Mouse (Mus musculus) embryonic facial prominence, embryonic 14.5 days (tissue): Measurements from ENCODE around the gene Nme4. TPM values are rescaled to one million over a fixed set of nuclear protein-coding genes. Genes with fewer than 3 reads are reported as not detected.
A peak's percentile ranks its signal among the peaks of the same experiment; 100 is the strongest.

Source experiments
- ATAC-seq: fragments of 200-750 bp; cut with Nextera tagmentation; 2 replicates; pipeline ENCODE4 v1.8.0; 2017; ENCODE audit warnings: low read depth, moderate number of reproducible peaks, moderate TSS enrichment
- DNase-seq: peaks from one replicate; pipeline ENCODE4 v3.0.0-alpha.2; 2015; ENCODE audit warnings: low spot score
- H3K27ac ChIP-seq: fragments of 300-500 bp; sonication (generic); replicated peaks from 2 replicates; pipeline ENCODE4 v1.5.1; 2014; ENCODE audit warnings: low read depth, mild to moderate bottlenecking, low read length, moderate library complexity
- H3K27me3 ChIP-seq: fragments of 300-500 bp; sonication (generic); replicated peaks from 2 replicates; pipeline ENCODE4 v1.6.1; 2014; ENCODE audit warnings: low read length; ENCODE audit not compliant: control insufficient read depth, insufficient read depth
- H3K36me3 ChIP-seq: fragments of 300-500 bp; sonication (generic); 2 replicates; pipeline ENCODE4 v1.6.1; 2014; ENCODE audit warnings: low read length, mixed read lengths; ENCODE audit not compliant: control insufficient read depth, insufficient read depth
- H3K4me1 ChIP-seq: fragments of 300-500 bp; sonication (generic); 2 replicates; pipeline ENCODE4 v1.6.1; 2014; ENCODE audit warnings: antibody characterized with exemption, low read length; ENCODE audit not compliant: control insufficient read depth, insufficient read depth
- H3K4me2 ChIP-seq: fragments of 300-500 bp; sonication (generic); 2 replicates; pipeline ENCODE4 v1.6.1; 2014; ENCODE audit warnings: low read depth, mild to moderate bottlenecking, low read length, moderate library complexity, mixed read lengths
- H3K4me3 ChIP-seq: fragments of 300-500 bp; sonication (generic); 2 replicates; pipeline ENCODE4 v1.5.1; 2014; ENCODE audit warnings: low read depth, mild to moderate bottlenecking, low read length
- H3K9ac ChIP-seq: fragments of 300-500 bp; sonication (generic); 2 replicates; pipeline ENCODE4 v1.6.1; 2014; ENCODE audit warnings: low read depth, mild to moderate bottlenecking, low read length, moderate library complexity, mixed read lengths
- H3K9me3 ChIP-seq: fragments of 300-500 bp; sonication (generic); 2 replicates; pipeline ENCODE4 v1.6.1; 2016; ENCODE audit warnings: low read length; ENCODE audit not compliant: control insufficient read depth
- WGBS: fragments of 180-500 bp; shearing (Covaris S2); extraction: QIAGEN DNeasy Blood & Tissue Kit; methylation state at CpG from one replicate; pipeline ENCODE4 v1.1.7; 2014; 5-methylcytosine and 5-hydroxymethylcytosine counted together
- polyA plus RNA-seq: library from polyadenylated mRNA; unstranded; fragments of >200 nt; fragmentation: Nextera tagmentation; extraction: Ambion mirVana; gene quantifications from 2 replicates; pipeline ENCODE4 v1.2.1, GENCODE M21; 2014

The Nme4 gene
- polyA plus RNA-seq, 1 experiment from 2014 or later: 77.2 TPM

GRCm38 (mm10) chr17:26131062-26131732 lies 35.8 kb upstream of the Nme4 start:
- no peak for DNase-seq
- 86% methylated on average over 17 of the region's 18 CpGs for WGBS
- no peaks in the 10 kb centered on the region for H3K4me1 ChIP-seq
- no peak overlapping the region for H3K4me3 ChIP-seq
- H3K9ac ChIP-seq: no peak overlapping the region
- no peaks in the 10 kb centered on the region for H3K9me3 ChIP-seq
- H3K4me2 ChIP-seq: no peak overlapping the region
- peaks cover 57% of the 10 kb centered on the region for H3K36me3 ChIP-seq
- H3K27ac ChIP-seq: no peak overlapping the region
- no peaks in the 10 kb centered on the region for H3K27me3 ChIP-seq
- ATAC-seq: no peak

DNA sequence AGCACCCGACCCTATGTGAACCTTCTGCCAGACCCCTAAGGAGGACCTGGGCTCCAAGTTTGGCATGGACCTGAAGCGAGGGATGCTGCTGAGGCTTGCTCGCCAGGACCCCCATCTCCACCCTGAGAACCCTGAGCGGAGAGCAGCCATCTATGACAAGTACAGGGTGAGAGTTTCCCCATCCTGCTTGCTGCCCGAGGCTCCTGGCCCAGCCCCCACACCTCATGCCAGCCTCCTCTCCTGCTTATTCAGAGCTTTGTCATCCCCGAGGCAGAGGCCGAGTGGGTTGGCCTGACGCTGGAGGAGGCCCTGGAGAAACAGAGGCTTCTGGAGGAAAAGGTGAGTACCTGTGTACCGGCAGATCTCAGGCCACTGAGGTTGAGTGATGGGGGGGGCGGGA lies 29.8 kb upstream of the Nme4 start:
- Histone ChIP-seq H3K9ac (no peak overlapping the region), H3K4me3 (no peak overlapping the region), H3K27ac (no peak overlapping the region), H3K27me3 (no peaks in the 10 kb centered on the region), H3K4me1 (peaks cover 8% of the 10 kb centered on the region), H3K36me3 (peaks cover 47% of the 10 kb centered on the region), H3K4me2 (no peak overlapping the region), H3K9me3 (no peaks in the 10 kb centered on the region)
- 90% methylated on average over 9 of the region's 10 CpGs for WGBS
- DNase-seq (no peak), ATAC-seq (no peak)

DNA sequence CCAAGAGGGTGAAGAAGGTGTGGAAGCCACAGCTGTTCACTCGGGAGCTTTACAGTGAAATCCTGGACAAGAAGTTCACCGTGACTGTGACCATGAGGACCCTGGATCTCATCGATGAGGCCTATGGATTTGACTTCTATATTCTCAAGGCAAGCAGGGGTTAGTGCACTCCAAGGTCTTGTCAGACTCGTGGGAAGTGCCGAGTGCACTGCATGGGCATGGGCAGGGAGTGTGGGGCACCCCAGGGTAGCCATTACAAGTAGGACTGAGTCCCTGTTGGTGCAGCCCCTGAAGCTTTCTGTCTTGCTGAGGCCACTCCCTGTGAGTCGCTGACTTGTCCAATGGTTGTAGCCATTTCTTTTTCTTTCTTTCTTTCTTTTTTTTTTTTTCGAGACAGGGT lies 29.2 kb upstream of the Nme4 start:
- WGBS: 82% methylated on average over 7 of the region's 7 CpGs

DNA sequence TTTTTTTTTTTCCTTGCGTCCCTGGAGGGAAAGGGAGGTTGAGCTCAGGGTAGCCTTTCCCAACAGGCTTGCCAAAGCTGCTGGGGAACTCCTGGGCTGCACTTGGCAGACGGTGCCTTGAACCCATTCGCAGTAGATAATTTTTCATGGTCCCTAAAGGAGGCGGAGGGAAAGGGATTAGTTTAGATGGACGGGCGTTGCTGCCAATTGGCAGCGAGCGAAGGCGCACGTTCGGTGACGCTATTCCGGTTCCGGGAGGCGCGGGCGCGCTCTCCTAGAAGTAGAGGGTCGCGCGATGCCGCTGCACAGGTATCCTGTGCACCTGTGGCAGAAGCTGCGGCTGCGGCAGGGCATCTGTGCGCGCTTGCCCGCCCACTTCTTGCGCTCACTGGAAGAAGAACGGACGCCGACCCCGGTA lies 27.9 kb upstream of the Nme4 start, which contains the start of gene Mrpl28:
Gene Mrpl28, plus strand, starts transcription at position 234 of the 418 bp plus-strand sequence.
- WGBS: under 1% methylated on average over 32 of the region's 32 CpGs
- DNase-seq (peak; percentile 99), ATAC-seq (peak; percentile 95)
- Histone ChIP-seq H3K9ac (peak within 1 kb of the TSS; percentile 72), H3K27ac (no peak within 1 kb of the TSS; the same call in 1 of the 2 replicates), H3K27me3 (no peaks in the 10 kb centered on the region; the same call in 1 of the 2 replicates), H3K9me3 (no peaks in the 10 kb centered on the region), H3K4me3 (peak within 1 kb of the TSS; percentile 77), H3K4me1 (peaks cover 8% of the 10 kb centered on the region), H3K36me3 (peaks cover 28% of the 10 kb centered on the region), H3K4me2 (peak within 1 kb of the TSS; percentile 92)

More for the DNA sequence above, 29.2 kb upstream of the Nme4 start:
- no peaks in the 10 kb centered on the region for H3K9me3 ChIP-seq
- H3K9ac ChIP-seq: peak overlapping the region; percentile 72
- no peaks in the 10 kb centered on the region for H3K27me3 ChIP-seq
- peak overlapping the region; percentile 92 for H3K4me2 ChIP-seq
- ATAC-seq (no peak), DNase-seq (no peak)
- H3K27ac ChIP-seq: no peak overlapping the region
- H3K4me3 ChIP-seq: peak overlapping the region; percentile 77
- peaks cover 41% of the 10 kb centered on the region for H3K36me3 ChIP-seq
- peaks cover 8% of the 10 kb centered on the region for H3K4me1 ChIP-seq

DNA sequence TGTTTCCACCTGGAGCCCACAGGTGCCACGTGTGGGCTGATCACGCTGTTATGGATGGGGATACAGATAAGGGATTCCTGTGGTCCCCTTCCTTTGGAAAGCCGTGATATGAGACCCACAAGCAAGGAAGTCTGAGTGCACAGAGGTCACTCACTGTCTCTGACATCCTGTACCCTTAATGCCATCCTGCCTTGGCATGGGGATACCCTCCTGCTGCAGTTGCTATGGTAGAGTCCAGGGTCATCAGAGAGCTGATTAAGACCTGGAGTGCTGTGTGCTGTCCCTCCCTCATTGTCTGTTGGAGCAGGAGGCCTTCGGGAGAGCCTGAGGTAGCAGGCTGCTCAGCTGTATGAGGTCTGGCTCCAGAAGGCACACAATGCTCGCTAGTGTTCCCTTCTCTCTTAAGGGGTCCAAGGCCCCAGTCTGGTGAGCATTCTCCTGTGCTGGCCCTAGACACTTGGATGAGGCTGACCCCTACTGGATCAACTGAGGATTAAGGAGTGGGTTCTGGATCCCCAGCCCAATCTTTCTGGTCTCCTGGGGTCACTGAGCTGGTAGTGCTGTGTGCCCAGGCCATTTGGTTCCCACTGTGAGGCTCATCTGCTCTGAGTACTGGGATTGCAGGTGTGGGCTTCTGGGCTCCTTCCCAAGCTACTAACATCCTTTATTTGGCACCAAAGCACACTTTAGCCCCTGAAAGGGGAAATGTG lies 27.2 kb upstream of the Nme4 start:
- Histone ChIP-seq H3K27ac (no peak overlapping the region), H3K4me2 (no peak overlapping the region), H3K4me3 (0 out of 2 replicates have a peak overlapping the region, but pooled peaks have one; percentile 77), H3K9me3 (no peaks in the 10 kb centered on the region), H3K9ac (no peak overlapping the region), H3K4me1 (peaks cover 8% of the 10 kb centered on the region), H3K27me3 (no peaks in the 10 kb centered on the region; the same call in 1 of the 2 replicates), H3K36me3 (peaks cover 21% of the 10 kb centered on the region)
- ATAC-seq: no peak
- WGBS: 45% methylated on average over 5 of the region's 5 CpGs
- no peak for DNase-seq

GRCm38 (mm10) chr17:26119766-26120710 lies 24.6 kb upstream of the Nme4 start:
- ATAC-seq: peak; percentile 67
- H3K27me3 ChIP-seq: peaks cover 15% of the 10 kb centered on the region

DNA sequence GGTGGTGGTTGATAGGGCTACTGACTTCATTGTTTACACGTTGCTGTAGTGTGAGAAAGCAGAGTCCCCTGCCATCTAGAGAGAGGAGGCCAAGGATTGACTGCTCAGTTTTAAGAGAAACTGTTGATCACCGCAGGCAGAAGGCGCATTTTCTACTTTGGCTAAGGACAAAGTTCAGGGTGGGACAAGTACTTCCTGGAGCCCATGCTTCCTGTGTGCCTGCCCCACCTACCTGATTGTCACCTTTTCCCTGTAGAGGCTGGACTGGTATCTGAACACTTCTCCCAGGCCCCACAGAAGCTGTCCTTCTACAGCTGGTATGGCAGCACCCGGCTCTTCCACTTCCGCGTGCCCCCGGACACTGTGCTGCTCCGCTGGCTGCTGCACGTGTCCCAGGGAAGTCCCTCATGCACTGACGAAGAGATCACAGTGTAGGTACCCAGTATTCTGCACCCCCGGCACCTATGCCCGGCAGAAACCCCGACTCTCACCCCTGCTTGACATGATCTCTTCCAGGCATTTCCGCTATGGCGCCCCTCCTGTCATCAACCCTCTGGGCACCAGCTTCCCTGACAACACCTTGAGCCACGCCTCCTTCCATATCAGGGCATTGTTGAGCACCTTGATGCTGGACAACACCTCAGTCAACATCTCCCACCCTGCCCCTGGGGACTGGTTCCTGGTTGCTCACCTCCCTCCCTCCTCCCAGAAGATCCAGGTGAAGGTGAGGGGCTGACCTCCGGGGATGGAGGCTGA lies 21.3 kb upstream of the Nme4 start:
- ATAC-seq (no peak), DNase-seq (no peak)
- 88% methylated on average over 17 of the region's 17 CpGs for WGBS
- H3K4me2 ChIP-seq: no peak overlapping the region
- H3K27me3 ChIP-seq: peaks cover 48% of the 10 kb centered on the region
- no peak overlapping the region for H3K4me3 ChIP-seq
- peaks cover 4% of the 10 kb centered on the region; the same call in 1 of the 2 replicates for H3K4me1 ChIP-seq
- no peak overlapping the region for H3K9ac ChIP-seq
- no peaks in the 10 kb centered on the region for H3K9me3 ChIP-seq
- no peaks in the 10 kb centered on the region for H3K36me3 ChIP-seq
- no peak overlapping the region for H3K27ac ChIP-seq

More at GRCm38 (mm10) chr17:26119766-26120710, 24.6 kb upstream of the Nme4 start:
- Histone ChIP-seq H3K9ac (peak overlapping the region; percentile 37; the same call in 1 of the 2 replicates), H3K4me3 (no peak overlapping the region), H3K36me3 (no peaks in the 10 kb centered on the region), H3K9me3 (no peaks in the 10 kb centered on the region), H3K4me1 (peaks cover 8% of the 10 kb centered on the region), H3K4me2 (0 out of 2 replicates have a peak overlapping the region, but pooled peaks have one; percentile 10), H3K27ac (no peak overlapping the region)
- DNase-seq: peak; percentile 73
- WGBS: 46% methylated on average over 33 of the region's 33 CpGs
